Mouse (Mus musculus): ENCODE results near the gene Slc7a9. TPM values are rescaled to one million over a fixed set of nuclear protein-coding genes. Genes with fewer than 3 reads are reported as not detected.

Slc7a9 gene
- not detected for total RNA-seq (2021)
- long read RNA-seq, experiment 1, result 0 reads
- long read RNA-seq, experiment 2, result 0 reads

DNA sequence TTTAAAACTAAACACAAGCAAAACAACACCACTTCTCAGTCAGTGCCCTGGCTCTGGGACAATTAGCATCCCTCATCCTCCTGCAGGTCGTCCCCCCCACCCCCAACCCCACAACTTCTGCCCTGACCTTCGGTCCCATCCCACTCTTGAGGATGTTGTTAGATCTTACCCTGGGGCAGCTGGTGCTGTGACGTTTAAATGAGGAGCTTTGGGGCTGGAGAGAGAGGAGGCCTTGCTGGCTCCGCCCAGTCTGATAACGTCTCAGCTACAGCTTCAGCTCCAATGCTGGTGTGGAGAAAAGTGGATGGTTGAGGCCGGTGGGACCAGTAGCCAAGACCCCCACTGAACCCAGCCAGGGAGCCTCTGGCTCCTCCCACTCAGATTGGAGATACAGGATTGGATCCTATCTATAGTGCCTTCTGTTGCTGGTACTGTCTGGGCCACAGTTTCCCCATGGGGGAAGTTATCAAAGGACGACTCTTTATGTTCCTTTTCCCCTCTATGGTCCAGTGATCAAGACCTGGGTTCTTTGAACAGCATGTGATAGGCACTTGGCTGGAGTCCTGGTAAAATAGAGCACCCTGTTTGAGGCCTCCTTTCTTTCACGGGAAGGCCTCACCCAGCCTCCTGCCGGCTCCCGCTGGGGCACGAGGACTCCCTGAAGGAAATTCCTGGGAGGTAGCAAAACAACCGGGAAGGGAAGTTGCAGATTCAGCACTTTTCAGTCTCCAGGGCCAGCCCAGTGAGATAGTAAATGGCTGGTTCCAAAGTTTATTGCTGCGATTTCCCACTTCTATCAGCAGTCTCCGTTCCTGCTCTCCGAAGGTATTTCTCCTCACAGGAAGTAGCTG lies at the start of gene Slc7a9:
Gene Slc7a9 (plus strand): TSS at position 801 of the 851 bp plus-strand sequence.
- DNase-seq, result no peak
- intact Hi-C loops (cut with DNase I), result no loop called here

DNA sequence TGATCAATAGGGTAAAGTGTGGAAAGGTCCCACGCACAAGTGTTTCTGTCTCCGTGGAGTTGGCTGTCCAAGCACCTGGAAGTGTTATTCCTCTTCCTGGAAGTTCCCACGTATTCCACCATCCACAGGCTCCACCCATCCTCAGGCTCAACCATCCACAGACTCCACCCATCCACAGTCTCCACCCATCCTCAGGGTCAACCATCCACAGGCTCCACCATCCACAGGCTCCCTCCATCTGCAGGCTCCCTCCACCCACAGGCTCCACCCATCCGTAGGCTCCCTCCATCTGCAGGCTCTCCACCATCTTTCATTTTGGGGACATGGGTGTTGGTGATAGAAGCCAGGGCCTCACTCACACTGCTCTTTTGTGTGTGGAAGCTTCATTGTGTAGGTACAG lies 47.4 kb upstream of the Slc7a9 start:
- DNase-seq, result no peak
- intact Hi-C loops (cut with DNase I), result no loop called here

DNA sequence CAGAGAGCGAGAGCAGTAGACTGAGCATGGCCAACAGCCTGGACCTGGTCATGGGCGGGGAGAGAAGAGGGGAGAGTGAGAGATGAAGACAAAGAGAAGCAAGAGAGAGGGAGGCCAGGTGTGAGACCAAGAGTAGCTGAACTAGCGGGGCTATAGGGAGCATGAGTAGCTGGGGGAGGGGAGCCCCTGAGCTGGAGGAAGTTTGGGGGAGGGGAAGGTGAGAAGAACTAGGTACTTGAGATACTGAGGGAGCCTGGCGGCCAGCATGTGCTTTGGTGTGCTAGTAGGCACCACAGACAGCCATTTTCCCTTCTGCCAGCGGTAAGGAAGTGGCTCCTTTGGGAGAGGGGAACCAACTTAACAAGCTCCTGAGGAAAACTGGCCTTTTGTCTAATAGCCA lies 33.4 kb upstream of the Slc7a9 start:
- intact Hi-C loops (cut with DNase I), result no loop called here

DNA sequence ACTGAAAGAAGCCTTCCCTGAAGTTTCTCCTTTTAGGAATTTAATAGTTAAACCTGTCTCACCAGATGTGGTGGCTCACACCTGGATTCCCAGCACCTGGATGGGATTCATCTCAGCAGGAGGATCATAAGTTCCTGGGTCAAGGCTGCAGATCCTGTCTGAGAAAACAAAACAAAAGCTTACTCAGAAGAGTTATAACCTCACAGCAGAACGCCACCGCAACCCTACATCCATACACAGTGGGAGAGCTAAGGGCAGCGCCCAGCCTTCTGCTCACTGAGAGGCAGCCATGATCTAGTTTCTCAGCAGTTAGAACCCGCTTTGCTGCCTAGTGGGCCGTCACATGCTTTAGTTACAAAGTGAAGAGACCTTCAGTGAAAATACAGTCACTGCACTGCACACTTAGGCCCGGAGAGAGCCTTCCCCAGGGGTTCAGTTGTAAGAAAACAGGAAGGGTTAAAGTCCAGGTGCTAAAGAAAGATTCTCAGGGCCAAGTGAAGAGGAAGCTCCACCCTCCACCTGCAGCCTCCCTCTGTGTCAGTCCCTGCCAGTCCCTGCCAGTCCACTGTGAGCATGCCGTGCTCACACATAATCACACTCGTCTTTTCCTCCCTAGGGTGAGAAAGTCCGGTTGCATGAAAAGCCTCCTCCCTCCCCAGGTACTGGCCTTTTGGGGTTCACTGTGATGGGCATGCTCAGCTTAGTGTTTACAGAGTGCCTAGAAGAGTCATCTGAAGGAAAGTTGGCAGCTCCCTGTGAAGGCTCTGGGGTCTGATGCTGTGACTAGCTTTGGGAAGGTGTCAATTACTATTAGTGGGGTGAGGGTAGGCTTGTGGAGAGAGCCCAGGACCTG lies 32.6 kb upstream of the Slc7a9 start:
- intact Hi-C loops (cut with DNase I), result no loop called here
- DNase-seq, result no peak

More for the DNA sequence above, 33.4 kb upstream of the Slc7a9 start:
- DNase-seq, result no peak

DNA sequence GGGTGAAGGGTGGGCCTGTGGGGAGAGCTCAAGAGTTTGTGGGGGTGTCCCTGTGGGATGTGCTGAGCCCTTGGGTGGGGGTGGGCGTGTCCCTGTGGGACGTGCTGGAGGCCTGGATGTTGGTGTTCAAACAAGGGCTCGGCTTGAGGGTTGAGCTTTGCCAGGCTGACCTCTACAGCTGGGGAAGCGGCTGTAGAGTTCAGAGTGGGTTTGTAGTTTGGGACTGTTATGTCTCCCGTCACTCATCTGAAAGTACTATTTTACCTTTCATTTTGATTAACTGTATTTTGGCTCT lies 32.0 kb upstream of the Slc7a9 start:
- intact Hi-C loops (cut with DNase I), result no loop called here
- no peak for DNase-seq

DNA sequence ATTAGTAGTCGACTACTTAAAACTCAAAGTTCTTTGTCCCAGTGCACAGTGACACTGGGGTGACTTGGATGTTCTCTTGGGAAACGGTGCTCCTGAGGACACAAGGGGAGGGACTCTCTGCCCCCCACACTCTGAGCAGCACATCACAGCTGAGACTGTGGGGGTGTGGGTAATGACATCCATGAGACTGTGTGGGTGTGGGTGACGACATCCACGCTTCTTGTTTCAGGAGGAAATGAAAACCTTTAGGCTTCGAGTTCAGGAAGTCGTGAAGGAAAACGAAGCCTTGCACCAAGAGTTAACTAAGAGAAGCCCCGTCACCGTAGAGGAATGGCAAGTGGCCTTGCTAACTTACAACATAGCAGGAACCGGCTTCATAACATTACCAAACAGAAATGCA lies 25.5 kb upstream of the Slc7a9 start:
- DNase-seq, result no peak
- intact Hi-C loops (cut with DNase I), result no loop called here

DNA sequence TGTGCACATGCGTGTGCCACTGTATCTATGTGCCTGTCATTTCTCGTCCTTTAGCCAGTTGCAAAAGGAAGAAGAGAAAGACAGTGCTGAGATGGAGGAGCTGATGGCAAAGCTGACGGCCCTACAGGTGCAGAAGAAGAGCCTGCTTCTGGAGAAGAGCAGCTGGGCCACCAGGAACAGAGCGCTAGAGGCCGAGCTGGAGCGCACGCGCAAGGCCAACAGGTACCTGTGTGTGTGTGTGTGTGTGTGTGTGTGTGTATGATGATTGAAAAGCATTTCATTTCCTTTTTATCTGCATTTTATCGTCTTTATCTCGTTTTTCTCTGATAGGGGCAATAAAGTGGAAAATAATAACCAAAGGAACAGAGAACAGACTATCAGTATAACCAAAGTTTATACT lies 20.4 kb upstream of the Slc7a9 start:
- intact Hi-C loops (cut with DNase I), result no loop called here
- no peak for DNase-seq

DNA sequence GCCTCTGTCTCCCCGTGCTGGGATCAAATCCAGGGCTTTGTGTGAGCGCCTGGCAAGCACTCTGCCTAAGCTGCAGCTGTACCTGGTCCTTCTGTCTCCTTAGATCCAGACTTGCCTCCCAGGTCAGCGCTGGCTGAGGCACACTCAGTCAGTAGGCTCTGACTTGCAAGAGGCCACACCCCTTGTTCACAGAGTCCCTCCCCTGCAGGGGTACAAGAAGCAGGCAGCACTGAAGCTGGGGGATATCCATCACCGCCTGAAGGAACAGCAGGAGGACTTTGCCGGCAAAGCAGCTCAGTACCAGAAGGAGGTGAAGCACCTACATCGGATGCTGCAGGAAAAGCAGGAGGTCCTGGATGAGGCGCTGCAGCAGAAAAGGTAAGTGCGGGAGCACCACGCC lies 13.3 kb upstream of the Slc7a9 start:
- no peak for DNase-seq
- intact Hi-C loops (cut with DNase I), result no loop called here

DNA sequence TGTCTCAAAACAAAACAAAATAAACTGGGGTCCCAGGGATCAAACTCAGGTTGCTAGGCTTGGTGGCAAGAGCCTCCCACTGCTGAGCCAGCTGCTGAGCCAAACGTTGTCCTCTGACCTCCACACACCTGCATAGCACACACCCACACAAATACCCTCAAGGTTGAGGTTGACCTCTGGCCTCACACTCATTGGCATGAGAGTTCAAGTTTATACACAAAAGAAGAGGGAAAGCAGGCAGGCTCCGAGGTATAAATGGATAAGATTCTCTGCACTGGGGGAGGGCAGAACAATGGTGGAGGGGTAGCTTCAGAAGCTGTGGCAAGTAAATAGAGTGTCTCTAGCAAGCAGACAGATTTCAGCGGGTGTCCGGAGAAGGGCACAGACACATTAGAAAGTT lies 1.1 kb upstream of the Slc7a9 start:
- intact Hi-C loops (cut with DNase I), result no loop called here
- DNase-seq, result no peak

DNA sequence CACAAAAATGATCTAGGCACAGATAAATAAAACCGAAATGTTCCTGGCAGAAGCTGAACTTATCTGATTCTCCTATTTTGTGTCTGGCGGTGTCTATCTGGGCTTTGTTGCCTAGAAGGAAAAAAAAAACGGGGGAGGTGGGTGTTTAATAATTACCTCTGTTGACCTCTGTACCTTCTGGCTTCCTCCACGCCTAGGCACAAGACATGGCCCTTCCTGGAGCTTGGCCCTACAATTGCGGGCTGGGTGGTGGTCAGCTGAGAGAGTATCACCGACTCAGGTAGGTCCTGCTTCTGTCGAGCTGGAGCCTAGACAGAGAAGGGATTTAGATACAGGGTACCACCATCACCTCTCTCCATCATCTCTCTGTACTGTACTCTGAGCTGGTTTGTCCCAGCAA lies 271 bp downstream of the Slc7a9 start:
- DNase-seq, result no peak
- intact Hi-C loops (cut with DNase I), result no loop called here

DNA sequence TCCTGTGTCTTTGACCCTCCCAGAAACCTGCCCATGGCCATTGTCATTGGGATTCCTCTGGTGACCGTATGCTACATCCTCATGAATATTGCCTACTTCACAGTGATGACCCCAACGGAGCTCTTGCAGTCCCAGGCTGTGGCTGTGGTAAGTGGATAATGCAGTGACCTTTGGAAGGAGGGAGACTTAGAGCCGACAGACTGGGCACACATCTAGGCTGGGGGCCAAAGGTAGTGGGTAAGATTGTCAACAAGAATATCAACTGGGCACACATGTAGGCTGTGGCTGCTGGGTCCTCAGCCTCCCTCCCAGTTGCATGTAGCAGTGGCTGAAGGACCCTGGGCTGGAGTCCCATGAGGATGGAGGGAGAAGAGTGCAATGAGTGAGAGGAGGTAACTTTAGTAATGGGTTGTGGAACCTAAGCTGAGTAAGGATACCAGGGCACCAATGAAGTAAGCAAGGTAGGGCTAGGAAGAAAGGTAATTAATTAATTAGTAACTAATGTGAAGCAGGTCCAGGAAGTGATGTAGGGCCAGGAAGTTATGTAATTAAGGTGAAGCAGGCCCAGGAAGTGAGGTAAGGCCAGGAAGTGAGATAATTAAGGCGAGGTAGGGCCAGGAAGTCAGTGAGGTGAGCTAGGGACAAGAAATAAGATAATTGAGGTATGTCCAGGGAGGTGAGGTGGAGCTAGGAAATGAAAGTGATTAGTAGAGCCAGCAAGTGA lies 7.7 kb downstream of the Slc7a9 start:
- intact Hi-C loops (cut with DNase I), result no loop called here

DNA sequence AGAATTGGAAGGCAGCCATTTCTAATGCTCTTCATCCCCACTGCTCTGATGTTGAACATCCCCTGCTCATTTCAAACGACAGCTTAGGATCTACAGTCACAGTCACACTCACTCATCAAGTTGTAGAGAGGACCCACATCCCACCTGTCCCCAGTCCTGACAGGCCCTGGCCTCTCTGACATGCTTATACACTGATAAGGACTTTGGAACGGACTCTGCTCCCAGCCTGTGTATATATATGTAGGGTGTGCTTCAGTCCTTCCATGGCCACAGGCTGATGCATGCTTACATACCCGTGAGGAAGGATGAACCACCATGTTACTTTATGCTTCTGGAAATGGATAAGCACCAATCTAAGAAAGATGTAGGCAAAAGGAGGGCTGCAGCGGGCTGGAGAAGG lies 12.4 kb downstream of the Slc7a9 start:
- intact Hi-C loops (cut with DNase I), result no loop called here
- DNase-seq, result no peak

More for the DNA sequence above, 7.7 kb downstream of the Slc7a9 start:
- no peak for DNase-seq

DNA sequence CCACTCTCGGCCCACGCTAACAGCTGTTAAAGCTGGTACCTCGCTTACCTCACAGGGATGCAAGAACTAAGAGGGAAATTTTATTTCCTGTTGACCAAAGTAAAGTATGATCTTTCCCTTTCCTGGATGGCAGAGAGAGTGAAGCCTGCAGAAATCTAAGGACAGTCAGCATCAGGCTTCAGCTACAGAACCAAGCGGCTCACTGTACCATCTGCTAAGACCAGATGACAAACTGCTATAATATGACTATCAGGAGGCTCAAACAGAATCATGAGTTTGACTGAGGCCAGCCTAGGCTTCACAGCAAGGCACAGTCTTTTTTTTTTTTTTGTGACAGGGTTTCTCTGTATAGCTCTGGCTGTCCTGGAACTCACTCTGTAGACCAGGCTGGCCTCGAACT lies 16.4 kb downstream of the Slc7a9 start:
- intact Hi-C loops (cut with DNase I), result no loop called here
- DNase-seq, result no peak

DNA sequence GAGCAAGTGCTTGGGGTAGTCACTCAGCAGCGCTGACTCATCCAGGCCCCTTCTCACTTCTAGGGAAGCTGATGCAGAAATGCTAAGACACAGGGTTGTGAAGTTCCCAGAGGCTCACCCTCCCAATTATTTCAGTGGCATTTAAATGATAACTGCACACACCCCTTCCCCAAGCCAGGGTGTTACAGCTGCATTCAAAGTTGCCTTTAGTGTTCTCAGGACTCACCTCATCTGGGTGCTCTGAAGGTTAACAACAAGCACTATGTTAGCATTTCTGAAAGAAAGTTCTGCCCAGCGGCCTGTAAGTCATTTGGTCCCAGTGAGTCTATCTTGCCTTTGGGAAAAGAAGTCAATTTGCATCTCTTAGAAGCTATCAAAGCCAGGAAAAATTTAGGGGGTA lies 19.3 kb downstream of the Slc7a9 start:
- intact Hi-C loops (cut with DNase I), result no loop called here
- DNase-seq, result no peak

DNA sequence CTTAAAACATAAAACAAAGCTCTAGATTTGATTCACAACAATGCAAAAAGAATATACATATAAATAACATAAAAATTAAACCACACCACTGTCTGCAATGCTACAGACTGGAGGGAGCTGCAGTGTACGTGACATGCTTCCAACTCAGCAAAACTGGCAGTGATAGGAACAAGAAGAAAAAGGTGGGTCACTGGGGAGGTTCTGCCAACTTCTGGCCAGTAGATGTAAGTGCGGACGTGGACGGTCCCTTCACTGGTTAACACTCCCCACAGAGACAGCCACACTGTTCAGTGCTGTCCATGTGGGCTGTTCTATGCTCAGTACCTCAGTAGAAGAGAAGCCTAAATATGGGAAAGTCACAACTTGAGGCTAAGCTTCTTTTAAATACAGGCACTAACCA lies 22.2 kb downstream of the Slc7a9 start:
- intact Hi-C loops (cut with DNase I), result no loop called here
- no peak for DNase-seq

DNA sequence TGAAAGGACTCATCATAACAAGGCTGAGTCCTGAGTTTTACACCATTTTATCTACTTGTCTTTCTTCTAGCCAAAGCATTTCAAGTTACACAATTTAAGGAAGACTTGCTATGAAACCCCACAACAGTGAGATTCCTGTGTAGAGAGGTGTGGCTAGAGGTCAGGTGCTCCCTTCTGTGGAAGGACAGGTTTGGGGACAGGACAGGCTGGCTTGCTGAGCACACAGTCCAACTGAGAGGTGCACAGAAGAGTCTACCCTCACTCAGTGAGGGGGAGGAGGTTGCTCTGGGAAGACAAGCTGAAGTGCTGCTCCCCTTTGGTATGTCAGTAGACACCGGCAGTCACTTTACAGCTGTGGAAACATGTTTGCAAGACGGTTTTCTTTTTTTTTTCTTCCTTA lies 27.9 kb downstream of the Slc7a9 start:
- no peak for DNase-seq
- intact Hi-C loops (cut with DNase I), result no loop called here

DNA sequence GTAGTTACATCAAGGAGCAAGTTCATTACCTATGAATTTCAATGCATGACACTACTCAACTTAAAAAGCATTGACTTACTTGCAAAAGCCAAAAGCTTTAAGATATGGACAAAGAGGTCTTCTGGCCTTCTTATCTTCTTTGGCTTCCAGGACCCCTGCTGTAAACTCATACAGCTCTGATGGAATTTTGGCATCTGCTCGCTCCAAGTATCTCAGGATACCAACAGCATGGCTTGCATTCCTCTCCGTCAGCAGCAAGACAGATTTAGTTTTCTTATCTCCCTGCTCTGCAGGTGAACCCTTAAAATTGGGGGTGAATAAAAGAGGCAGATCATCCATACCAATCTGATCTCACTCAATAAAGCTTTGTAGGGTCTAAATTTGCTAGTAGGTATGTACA lies 36.5 kb downstream of the Slc7a9 start:
- intact Hi-C loops (cut with DNase I), result no loop called here

DNA sequence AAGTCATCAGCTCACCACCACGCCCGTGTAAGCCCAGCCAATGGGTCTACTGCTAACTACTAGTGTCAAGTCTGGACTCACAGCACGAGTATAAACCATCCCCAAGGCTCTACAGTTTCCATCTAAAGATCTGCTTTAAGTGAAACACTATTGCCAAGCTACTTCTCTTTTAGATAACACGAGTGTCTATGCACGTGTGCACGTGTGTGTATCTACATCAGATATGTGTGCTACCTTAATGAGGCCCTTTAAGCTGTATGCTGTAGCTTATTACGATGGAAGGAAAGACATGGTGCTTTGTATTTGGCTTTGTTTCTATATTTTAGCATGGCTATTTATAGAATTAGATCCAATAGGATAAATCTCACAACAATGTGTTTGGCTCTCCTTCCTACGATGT lies 38.0 kb downstream of the Slc7a9 start:
- intact Hi-C loops (cut with DNase I), result no loop called here
- no peak for DNase-seq

More for the DNA sequence above, 36.5 kb downstream of the Slc7a9 start:
- DNase-seq, result no peak

DNA sequence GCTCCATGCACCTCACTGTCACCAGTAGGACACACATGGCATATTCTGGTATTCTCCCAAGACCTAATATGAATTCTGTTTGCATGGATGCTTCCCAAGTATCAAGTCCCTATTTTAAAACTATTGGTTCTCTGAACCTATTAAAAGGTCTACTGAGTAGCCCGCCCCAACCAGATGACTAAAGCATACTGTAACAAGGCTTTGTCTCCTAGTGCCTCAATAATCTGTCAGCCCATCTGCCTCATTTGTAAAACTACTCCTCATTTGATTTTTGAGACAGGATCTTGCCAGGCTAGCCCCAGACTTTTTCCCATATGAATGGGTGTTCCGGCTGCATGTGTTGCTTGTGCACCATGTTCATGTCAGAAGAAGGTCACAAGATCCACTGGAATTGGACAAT lies 41.6 kb downstream of the Slc7a9 start:
- no peak for DNase-seq
- intact Hi-C loops (cut with DNase I), result no loop called here

DNA sequence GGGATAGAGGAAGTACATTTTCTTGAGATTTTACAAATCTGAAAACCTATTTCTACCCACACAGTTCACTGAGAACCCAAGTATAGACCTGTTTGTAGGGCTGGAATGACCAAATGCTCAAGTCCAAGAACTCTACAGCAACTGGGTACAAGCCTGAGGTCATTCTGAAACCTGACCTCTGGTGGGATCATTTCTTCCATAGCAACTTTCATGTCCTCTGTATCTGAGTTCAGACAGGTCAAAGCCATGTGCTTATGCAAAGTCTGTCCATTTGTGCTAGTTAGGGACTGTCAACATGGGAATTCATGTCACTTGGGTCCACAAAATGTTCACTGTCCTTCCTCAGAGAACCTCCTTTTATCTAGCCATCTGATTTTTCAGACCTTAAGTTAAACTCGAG lies 42.4 kb downstream of the Slc7a9 start:
- no peak for DNase-seq
- intact Hi-C loops (cut with DNase I), result no loop called here

DNA sequence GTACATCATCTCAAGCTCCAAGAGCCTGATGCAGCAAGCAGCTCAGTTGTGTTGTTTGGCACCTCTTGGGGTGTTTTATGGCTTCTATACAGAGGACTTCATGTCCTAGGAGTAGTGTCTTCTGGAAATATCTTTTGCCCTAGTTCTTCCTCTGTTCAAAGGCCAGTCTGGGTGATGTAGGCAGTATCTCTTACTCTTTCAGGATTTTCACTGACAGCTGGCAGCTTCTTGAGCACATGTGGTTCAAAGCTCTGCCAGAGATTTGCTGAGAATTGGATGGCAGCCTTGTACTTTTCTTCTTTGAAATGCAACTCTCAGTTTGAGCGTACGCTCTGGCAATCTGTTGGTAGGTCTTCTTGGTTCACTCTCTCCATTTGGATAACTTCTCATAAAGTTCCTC lies 48.9 kb downstream of the Slc7a9 start:
- intact Hi-C loops (cut with DNase I), result no loop called here
- DNase-seq, result no peak
